Mouse (Mus musculus) ES-E14 (cell line): ENCODE results near the gene Rps6ka1.
A peak's percentile ranks its signal among the peaks of the same experiment; 100 is the strongest.

ENCODE experiments used
- CHD2 ChIP-seq: IDR thresholded peaks from 2 replicates; pipeline ENCODE4 v1.6.1; 2014; ENCODE audit warnings: mild to moderate bottlenecking, low read depth, low read length, inconsistent platforms
- MAFK ChIP-seq: IDR thresholded peaks from 2 replicates; pipeline ENCODE4 v1.6.1; 2014; ENCODE audit warnings: mild to moderate bottlenecking, low read depth, low read length, inconsistent platforms; ENCODE audit not compliant: insufficient read depth
- ZNF384 ChIP-seq: IDR thresholded peaks from 2 replicates; pipeline ENCODE4 v1.6.1; 2012; ENCODE audit warnings: low read depth, low read length, inconsistent platforms

- peak; percentile 78; the same call in 1 of the 2 replicates for TF ChIP-seq ZNF384
- TF ChIP-seq MAFK: no peak
- no peak for TF ChIP-seq CHD2
These were observed at the start of gene Rps6ka1 for GRCm38 (mm10) chr4:133887672-133888453.
